Mouse (Mus musculus) embryonic fibroblast, embryonic 13.5 days (primary cell): ENCODE measurements around the gene Psmd9.

Experiments
- CTCF ChIP-seq: IDR thresholded peaks from 2 replicates; pipeline ENCODE4 v1.5.1; 2011; ENCODE audit warnings: mild to moderate bottlenecking, control low read depth, low read length, moderate library complexity, borderline replicate concordance; ENCODE audit not compliant: insufficient read depth
- POLR2A ChIP-seq: IDR thresholded peaks from 2 replicates; pipeline ENCODE4 v1.6.1; 2011; ENCODE audit warnings: low read depth, mild to moderate bottlenecking, control low read depth, low read length, moderate library complexity

- TF ChIP-seq CTCF, result no peak
- no peak for TF ChIP-seq POLR2A
These were observed 12.3 kb downstream of the Psmd9 start for GRCm38 (mm10) chr5:123181536-123181935.
